Mouse (Mus musculus) midbrain, embryonic 13.5 days (tissue): Measurements from ENCODE around the gene Gpc2. TPM values are rescaled to one million over a fixed set of nuclear protein-coding genes. Genes with fewer than 3 reads are reported as not detected.
A peak's percentile ranks its signal among the peaks of the same experiment; 100 is the strongest.

Source experiments
- ATAC-seq: fragments of 200-750 bp; cut with Nextera tagmentation; 2 replicates; pipeline ENCODE4 v1.8.0; 2017; ENCODE audit warnings: mild to moderate bottlenecking, moderate TSS enrichment, moderate library complexity
- H3K27ac ChIP-seq: fragments of 300-500 bp; sonication (generic); 2 replicates; pipeline ENCODE4 v1.5.1; 2015; ENCODE audit warnings: inconsistent platforms, mild to moderate bottlenecking, moderate library complexity
- H3K27me3 ChIP-seq: fragments of 300-500 bp; sonication (generic); 2 replicates; pipeline ENCODE4 v1.6.1; 2015; ENCODE audit warnings: mild to moderate bottlenecking, inconsistent platforms
- H3K36me3 ChIP-seq: fragments of 300-500 bp; sonication (generic); 2 replicates; pipeline ENCODE4 v1.6.1; 2015; ENCODE audit warnings: mild to moderate bottlenecking, inconsistent platforms
- H3K4me1 ChIP-seq: fragments of 300-500 bp; sonication (generic); replicated peaks from 2 replicates; pipeline ENCODE4 v1.6.1; 2015; ENCODE audit warnings: inconsistent platforms
- H3K4me2 ChIP-seq: fragments of 300-500 bp; sonication (generic); replicated peaks from 2 replicates; pipeline ENCODE4 v1.6.1; 2015; ENCODE audit warnings: moderate library complexity, mild to moderate bottlenecking, inconsistent platforms
- H3K4me3 ChIP-seq: fragments of 300-500 bp; sonication (generic); replicated peaks from 2 replicates; pipeline ENCODE4 v1.5.1; 2015; ENCODE audit warnings: mild to moderate bottlenecking, inconsistent platforms
- H3K9ac ChIP-seq: fragments of 300-500 bp; sonication (generic); replicated peaks from 2 replicates; pipeline ENCODE4 v1.6.1; 2015; ENCODE audit warnings: mild to moderate bottlenecking, inconsistent platforms
- H3K9me3 ChIP-seq: fragments of 300-500 bp; sonication (generic); 2 replicates; pipeline ENCODE4 v1.6.1; 2016; ENCODE audit warnings: mild to moderate bottlenecking, inconsistent platforms
- WGBS: fragments of 180-500 bp; shearing (Covaris S2); methylation state at CpG from one replicate; pipeline ENCODE4 v1.1.7; 2015; 5-methylcytosine and 5-hydroxymethylcytosine counted together
- polyA plus RNA-seq: library from polyadenylated mRNA; unstranded; fragments of >200 nt; fragmentation: Nextera tagmentation; extraction: Ambion mirVana; gene quantifications from 2 replicates; pipeline ENCODE4 v1.2.1, GENCODE M21; 2015

Gpc2 gene
- polyA plus RNA-seq, 1 experiment from 2014 or later = 248 TPM

DNA sequence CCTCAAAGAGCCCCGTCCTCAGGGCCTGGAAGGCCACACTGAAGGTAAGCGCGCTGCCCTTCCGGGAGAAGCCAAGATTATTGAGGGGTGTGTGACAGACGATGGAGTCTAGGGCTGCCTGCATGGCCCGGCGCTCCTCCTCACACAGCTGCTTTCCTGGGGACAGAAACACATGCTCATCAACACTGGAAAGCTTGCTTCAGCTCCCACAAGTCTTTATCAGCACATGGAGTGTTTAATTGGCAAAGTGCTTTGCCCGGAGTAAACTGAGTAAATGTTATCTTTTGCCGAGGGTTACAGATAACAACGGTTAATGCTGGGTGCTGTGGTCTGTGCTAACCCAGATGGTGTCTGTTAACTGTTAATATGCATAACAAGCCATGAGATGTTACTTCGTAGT, 19.0 kb downstream of the Gpc2 start:
- Histone ChIP-seq H3K4me2 (no peak overlapping the region), H3K9ac (no peak overlapping the region), H3K9me3 (no peaks in the 10 kb centered on the region), H3K27me3 (no peaks in the 10 kb centered on the region), H3K4me1 (peaks cover 40% of the 10 kb centered on the region), H3K4me3 (no peak overlapping the region), H3K27ac (no peak overlapping the region), H3K36me3 (peaks cover 52% of the 10 kb centered on the region)
- ATAC-seq = no peak
- 92% methylated on average over 11 of the region's 11 CpGs for WGBS

DNA sequence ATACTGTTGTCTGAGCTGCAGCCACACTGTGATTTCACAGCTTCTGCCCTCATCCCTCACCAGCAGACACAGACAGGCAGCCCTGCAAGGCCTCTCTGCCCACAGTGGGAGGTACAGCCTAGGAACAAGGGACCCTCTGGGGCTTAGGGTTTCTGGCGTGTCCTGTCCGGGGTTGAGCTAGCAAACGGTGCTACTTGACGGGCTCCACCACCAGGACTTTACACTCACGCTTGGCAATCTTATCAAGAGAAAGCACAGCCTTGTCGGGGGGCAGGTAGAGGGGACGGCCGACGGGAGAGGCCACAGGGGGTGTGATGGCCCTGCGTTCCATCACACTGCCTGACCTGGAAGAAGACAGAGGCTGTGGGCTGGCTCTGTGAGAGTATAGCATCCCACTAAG, 19.8 kb downstream of the Gpc2 start:
- ATAC-seq = no peak
- H3K36me3 ChIP-seq = peaks cover 50% of the 10 kb centered on the region
- H3K4me2 ChIP-seq = no peak overlapping the region
- H3K9ac ChIP-seq = 0 out of 2 replicates have a peak overlapping the region, but pooled peaks have one; percentile 1
- H3K4me3 ChIP-seq = no peak overlapping the region
- no peak overlapping the region for H3K27ac ChIP-seq
- H3K4me1 ChIP-seq = peaks cover 37% of the 10 kb centered on the region
- WGBS = 90% methylated on average over 10 of the region's 10 CpGs
- no peaks in the 10 kb centered on the region for H3K9me3 ChIP-seq
- H3K27me3 ChIP-seq = no peaks in the 10 kb centered on the region

DNA sequence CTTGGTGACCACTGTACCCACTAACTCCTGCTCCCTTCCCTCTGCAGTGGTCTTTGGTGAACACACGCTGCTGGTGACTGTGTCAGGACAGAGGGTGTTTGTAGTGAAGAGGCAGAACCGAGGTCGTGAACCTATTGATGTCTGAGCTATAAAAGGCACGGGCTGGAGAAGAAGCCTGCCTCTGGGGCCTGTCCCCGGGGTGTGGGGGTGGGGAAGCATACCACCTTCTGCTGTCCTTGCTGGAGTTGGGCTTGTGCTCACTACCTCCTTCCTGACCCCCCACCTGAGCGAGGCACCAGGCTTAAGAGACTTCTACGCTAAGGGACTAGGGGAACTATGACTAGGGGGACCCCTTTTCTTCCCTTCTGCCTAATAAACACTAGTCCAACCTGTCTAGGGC, 20.8 kb downstream of the Gpc2 start:
- Histone ChIP-seq H3K27me3 (no peaks in the 10 kb centered on the region), H3K36me3 (peaks cover 50% of the 10 kb centered on the region), H3K27ac (no peak overlapping the region), H3K4me2 (no peak overlapping the region), H3K4me1 (peaks cover 31% of the 10 kb centered on the region), H3K9me3 (no peaks in the 10 kb centered on the region), H3K9ac (no peak overlapping the region), H3K4me3 (no peak overlapping the region)
- ATAC-seq = no peak
- WGBS = 80% methylated on average over 7 of the region's 7 CpGs

DNA sequence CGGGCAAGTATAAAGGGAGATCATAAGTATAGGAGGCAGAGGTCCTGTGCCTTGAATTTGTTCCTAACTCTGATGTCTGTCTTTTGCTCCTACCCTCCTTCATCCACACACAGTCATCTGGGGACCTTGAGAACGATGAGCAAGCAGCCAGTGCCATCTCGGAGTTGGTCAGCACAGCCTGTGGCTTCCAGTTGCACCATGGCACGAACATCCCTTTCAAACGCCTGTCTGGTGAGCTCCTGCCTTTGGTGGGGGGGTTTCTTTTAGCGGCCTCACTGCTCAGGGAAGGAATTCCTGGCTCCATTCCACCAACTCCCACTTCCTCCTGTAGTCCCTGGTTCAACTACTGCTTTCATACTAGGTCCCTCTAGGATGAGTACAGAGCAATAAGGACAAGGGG, 21.3 kb downstream of the Gpc2 start:
- WGBS = 93% methylated on average over 6 of the region's 6 CpGs
- peaks cover 31% of the 10 kb centered on the region for H3K4me1 ChIP-seq
- no peaks in the 10 kb centered on the region for H3K27me3 ChIP-seq
- no peak overlapping the region for H3K4me3 ChIP-seq
- H3K27ac ChIP-seq = no peak overlapping the region
- no peaks in the 10 kb centered on the region for H3K9me3 ChIP-seq
- H3K36me3 ChIP-seq = peaks cover 50% of the 10 kb centered on the region
- H3K9ac ChIP-seq = no peak overlapping the region
- no peak for ATAC-seq
- H3K4me2 ChIP-seq = no peak overlapping the region

DNA sequence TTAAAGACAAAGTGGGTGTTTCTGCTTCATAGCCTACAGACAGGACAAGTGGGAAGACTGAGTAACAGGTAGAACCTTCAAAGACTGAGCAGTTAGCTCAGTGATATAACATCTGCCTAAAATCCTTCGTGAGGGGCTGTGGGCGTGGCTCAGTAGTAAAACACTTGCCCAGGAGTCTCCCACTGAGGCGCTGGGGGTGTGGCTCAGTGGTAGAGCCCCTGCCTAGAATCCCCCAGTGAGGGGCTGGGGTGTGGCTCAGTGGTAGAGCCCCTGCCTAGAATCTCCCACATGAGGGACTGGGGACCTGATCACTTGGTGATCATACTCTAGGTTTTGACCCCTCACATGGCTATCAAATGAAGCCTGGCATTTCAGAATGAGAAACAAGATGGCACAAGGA, 21.7 kb downstream of the Gpc2 start:
- no peak overlapping the region for H3K9ac ChIP-seq
- 91% methylated on average over 3 of the region's 3 CpGs for WGBS
- no peaks in the 10 kb centered on the region for H3K9me3 ChIP-seq
- H3K4me2 ChIP-seq = no peak overlapping the region
- H3K27me3 ChIP-seq = no peaks in the 10 kb centered on the region
- peaks cover 50% of the 10 kb centered on the region for H3K36me3 ChIP-seq
- H3K4me3 ChIP-seq = no peak overlapping the region
- no peak for ATAC-seq
- no peak overlapping the region for H3K27ac ChIP-seq
- H3K4me1 ChIP-seq = peaks cover 29% of the 10 kb centered on the region

DNA sequence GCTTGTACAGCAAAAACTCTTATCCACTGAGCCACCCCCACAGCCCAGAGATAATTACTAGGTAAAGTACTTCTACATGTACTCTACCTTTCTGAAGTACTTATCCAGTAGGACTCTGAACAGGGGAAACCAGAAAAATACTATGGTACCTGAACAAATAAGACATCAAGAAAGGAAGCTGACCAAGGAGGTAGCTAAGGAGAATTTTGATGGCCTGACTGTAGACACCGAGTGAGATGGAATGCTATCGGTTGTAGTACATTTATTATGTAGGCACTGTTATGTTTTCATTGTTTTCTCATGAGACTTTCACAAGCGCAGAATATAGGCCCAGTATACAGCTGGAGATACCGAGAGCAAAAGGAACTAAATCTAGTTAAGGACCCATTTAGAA, 22.2 kb downstream of the Gpc2 start:
- H3K36me3 ChIP-seq = peaks cover 50% of the 10 kb centered on the region

DNA sequence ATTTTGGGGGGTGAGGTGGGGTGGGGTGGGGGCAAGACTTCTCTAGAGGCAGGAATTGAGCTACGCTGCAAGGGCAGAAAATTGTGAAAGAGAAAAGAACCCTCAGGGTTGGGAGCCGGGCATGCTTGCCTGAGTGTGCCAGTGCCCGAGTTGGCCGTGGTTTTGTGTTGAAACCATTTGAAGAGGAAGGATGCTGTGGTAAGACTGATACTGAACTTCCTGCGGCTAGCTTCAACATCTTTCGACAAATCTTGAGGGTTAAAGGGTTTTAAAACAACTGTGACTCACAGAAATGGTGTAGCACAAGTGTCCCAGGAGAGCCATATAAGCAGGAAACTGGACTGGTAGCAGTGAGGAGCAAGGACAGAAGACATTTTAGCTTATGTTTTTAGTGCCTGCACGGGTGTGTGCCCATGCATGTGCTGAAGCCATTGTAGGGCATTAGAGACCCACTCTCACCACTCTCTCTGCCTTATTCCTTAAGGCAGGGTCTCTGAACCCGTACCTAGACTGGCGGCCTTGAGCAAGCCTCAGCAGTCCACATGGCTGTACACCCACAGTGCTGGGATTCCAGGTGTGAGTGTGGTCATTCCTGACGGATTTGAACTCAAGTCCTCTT, 22.7 kb downstream of the Gpc2 start:
- no peaks in the 10 kb centered on the region for H3K27me3 ChIP-seq
- peaks cover 47% of the 10 kb centered on the region for H3K36me3 ChIP-seq
- H3K4me1 ChIP-seq = peaks cover 19% of the 10 kb centered on the region
- WGBS = 90% methylated on average over 10 of the region's 10 CpGs
- H3K9me3 ChIP-seq = no peaks in the 10 kb centered on the region
- H3K9ac ChIP-seq = peak overlapping the region; percentile 16; the same call in 1 of the 2 replicates
- no peak overlapping the region for H3K4me3 ChIP-seq
- H3K27ac ChIP-seq = no peak overlapping the region
- no peak for ATAC-seq
- no peak overlapping the region for H3K4me2 ChIP-seq

More for the DNA sequence above, 22.2 kb downstream of the Gpc2 start:
- H3K27ac ChIP-seq = no peak overlapping the region
- H3K27me3 ChIP-seq = no peaks in the 10 kb centered on the region
- WGBS = 91% methylated on average over 4 of the region's 4 CpGs
- no peaks in the 10 kb centered on the region for H3K9me3 ChIP-seq
- no peak overlapping the region for H3K4me2 ChIP-seq
- H3K9ac ChIP-seq = no peak overlapping the region
- no peak overlapping the region for H3K4me3 ChIP-seq
- no peak for ATAC-seq
- peaks cover 24% of the 10 kb centered on the region for H3K4me1 ChIP-seq

DNA sequence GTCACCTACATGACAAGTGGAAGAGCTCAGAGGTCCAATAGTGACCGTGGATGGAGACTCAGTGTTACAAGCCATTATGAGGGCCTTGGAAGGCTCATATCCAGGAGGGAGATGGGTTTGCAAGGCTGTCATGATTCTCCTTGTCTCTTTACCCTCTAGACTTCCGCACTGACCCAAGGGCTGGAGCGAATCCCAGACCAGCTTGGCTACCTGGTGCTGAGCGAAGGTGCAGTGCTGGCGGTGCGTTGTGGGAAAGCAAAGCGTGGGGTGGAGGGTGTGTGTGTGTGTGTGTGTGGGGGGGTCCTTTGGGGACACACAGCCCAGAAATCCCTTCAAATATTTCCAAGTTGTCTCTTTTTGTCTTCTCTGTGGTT, 23.7 kb downstream of the Gpc2 start:
- Histone ChIP-seq H3K27me3 (no peaks in the 10 kb centered on the region), H3K9me3 (no peaks in the 10 kb centered on the region), H3K27ac (peak overlapping the region; percentile 85), H3K4me3 (peak overlapping the region; percentile 65), H3K36me3 (peaks cover 38% of the 10 kb centered on the region), H3K4me1 (peaks cover 16% of the 10 kb centered on the region), H3K4me2 (peak overlapping the region; percentile 82), H3K9ac (peak overlapping the region; percentile 73)
- ATAC-seq = no peak; the same call in 1 of the 2 replicates
- 20% methylated on average over 7 of the region's 7 CpGs for WGBS

DNA sequence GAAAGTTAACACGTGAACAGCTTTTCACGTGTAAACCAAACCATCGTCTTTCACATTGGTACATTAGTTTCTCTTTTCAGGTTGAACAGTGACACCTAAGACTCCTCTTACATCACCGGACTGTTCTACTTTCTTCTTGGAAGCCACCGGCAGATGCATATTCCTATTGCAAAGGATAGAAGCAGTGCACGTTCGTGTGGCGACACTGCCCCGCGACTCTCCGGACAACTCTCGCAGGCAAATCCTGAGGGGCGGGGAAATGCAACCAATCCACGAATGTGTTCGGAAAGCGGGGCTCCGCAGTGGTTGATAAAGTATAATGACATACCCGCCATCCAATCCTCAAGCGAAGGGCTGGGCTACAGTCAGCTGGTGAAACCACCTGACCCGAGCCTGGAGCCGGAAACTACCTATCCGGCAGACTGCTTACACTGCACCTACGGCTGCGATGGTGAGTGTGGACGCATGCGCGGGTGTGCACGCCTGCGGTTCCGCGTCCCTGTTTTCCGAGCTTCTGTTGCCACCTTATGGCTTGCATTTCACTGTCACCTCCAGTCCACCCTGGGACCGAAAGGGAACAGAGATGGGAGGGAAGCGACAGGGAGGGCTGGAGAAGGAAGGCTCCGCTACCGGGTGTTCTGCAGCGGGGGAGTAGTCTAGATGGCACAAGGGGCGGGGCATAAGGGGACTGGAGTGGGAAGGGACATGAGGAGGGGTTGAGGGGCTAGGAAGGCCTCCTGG, 24.3 kb downstream of the Gpc2 start, which contains the start of gene Lamtor4:
Lamtor4 (plus strand) TSS at position 130 of the 741 bp plus-strand sequence.
- Histone ChIP-seq H3K27me3 (no peaks in the 10 kb centered on the region), H3K9ac (peak within 1 kb of the TSS; percentile 73), H3K9me3 (no peaks in the 10 kb centered on the region), H3K4me1 (peaks cover 16% of the 10 kb centered on the region), H3K36me3 (peaks cover 32% of the 10 kb centered on the region), H3K4me3 (peak within 1 kb of the TSS; percentile 65), H3K27ac (peak within 1 kb of the TSS; percentile 85), H3K4me2 (peak within 1 kb of the TSS; percentile 82)
- WGBS = under 1% methylated on average over 38 of the region's 38 CpGs
- peak; percentile 100 for ATAC-seq

DNA sequence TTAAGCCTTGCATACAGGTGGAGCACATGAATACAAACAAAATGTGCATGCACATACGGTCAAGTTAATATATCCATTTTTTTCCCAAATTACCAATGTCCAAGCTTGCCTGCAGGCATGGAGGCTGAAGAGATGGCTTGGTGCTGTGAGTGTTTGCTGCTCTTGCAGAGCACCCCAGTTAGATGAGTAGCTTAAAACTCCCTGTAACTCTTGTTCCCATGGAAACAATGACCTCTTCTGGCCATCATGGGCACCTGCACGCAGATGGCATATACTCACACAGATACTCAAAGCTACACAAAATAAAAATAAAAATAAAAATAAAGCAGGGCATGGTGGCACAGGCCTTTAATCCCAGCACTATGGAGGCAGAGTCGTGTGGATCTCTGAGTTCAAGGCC, 26.7 kb downstream of the Gpc2 start:
- Histone ChIP-seq H3K27me3 (no peaks in the 10 kb centered on the region), H3K36me3 (0 out of 2 replicates have a peak, but pooled peaks cover 8% of the 10 kb centered on the region), H3K9me3 (no peaks in the 10 kb centered on the region), H3K27ac (no peak overlapping the region), H3K9ac (no peak overlapping the region), H3K4me1 (peaks cover 16% of the 10 kb centered on the region), H3K4me3 (no peak overlapping the region), H3K4me2 (no peak overlapping the region)
- WGBS = 91% methylated on average over 3 of the region's 3 CpGs
- no peak for ATAC-seq

DNA sequence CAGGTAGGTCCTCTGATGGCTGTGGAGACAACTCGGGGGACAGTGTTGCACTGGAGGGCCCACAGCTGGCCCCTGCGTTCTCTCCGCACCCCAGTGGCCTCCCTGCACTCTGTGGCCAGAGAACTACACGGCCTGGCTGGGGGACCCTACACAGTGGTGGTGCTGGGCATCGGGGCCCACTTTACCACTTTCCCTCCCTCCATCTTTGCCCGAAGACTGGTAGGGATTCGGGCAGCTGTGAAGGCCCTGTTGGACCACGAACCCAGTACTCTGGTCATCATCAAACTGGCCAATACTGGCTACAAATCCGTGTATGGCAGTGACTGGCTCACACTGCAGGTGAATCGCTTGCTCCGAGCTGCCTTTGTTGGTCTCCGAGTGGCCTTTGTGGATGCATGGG, 28.7 kb downstream of the Gpc2 start:
- no peak overlapping the region for H3K9ac ChIP-seq
- no peak overlapping the region for H3K4me2 ChIP-seq
- H3K27ac ChIP-seq = no peak overlapping the region
- ATAC-seq = no peak
- H3K9me3 ChIP-seq = no peaks in the 10 kb centered on the region
- 89% methylated on average over 12 of the region's 12 CpGs for WGBS
- no peak overlapping the region for H3K4me3 ChIP-seq
- H3K4me1 ChIP-seq = peaks cover 8% of the 10 kb centered on the region
- H3K36me3 ChIP-seq = no peaks in the 10 kb centered on the region
- no peaks in the 10 kb centered on the region for H3K27me3 ChIP-seq

DNA sequence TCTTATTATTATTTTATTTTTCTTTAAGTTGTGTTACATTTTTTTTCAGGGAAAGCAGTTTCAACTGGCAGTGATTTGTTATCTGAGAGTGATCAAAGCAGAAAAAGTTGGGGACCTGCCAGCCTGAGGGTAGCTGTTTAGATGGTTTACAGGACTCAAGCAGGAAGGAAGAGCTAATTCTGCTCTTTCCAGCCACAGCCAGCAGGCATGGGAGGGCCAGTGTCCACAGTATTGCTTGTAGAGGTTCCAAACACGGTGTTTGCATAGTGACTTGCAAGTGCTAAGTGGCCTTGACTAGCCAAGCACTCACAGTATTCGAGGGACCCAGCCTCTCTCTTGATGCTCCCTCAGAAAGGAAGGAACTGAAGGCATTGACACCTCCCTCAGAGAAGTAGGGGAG, 38.3 kb downstream of the Gpc2 start:
- no peaks in the 10 kb centered on the region for H3K27me3 ChIP-seq
- H3K9me3 ChIP-seq = no peaks in the 10 kb centered on the region
- no peaks in the 10 kb centered on the region for H3K4me1 ChIP-seq
- H3K9ac ChIP-seq = no peak overlapping the region
- 50% methylated on average over 2 of the region's 2 CpGs for WGBS
- no peak overlapping the region for H3K27ac ChIP-seq
- ATAC-seq = no peak
- no peak overlapping the region for H3K4me3 ChIP-seq
- H3K36me3 ChIP-seq = no peaks in the 10 kb centered on the region
- H3K4me2 ChIP-seq = no peak overlapping the region
